Mouse (Mus musculus) ES-E14 (cell line): ENCODE data around the gene Ddx28. TPM values are rescaled to one million over a fixed set of nuclear protein-coding genes. Genes with fewer than 3 reads are reported as not detected.

Source experiments
- DNase-seq: peaks from one replicate; pipeline ENCODE4 v3.0.0-alpha.2; 2013; ENCODE audit warnings: low read depth, low spot score
- H3K27ac ChIP-seq: 2 replicates; pipeline ENCODE4 v1.5.1; 2012; ENCODE audit warnings: low read depth, mild to moderate bottlenecking, low read length, moderate library complexity, mixed read lengths; ENCODE audit not compliant: poor library complexity, insufficient read depth, severe bottlenecking
- H3K36me3 ChIP-seq: 2 replicates; pipeline ENCODE4 v1.6.1; 2012; ENCODE audit warnings: mild to moderate bottlenecking, low read length, moderate library complexity, mixed read lengths; ENCODE audit not compliant: control insufficient read depth, poor library complexity, insufficient read depth, severe bottlenecking
- H3K4me1 ChIP-seq, 2 experiments: fragments of 150-350 bp in 1 of 2; sonication (generic) in 1 of 2; 2 replicates each; pipeline ENCODE4 v1.6.1; 2012; ENCODE audit warnings: low read length in 2 of 2, mild to moderate bottlenecking in 1 of 2, mixed read lengths in 1 of 2; ENCODE audit not compliant: control insufficient read depth in 2 of 2, insufficient read depth in 2 of 2, poor library complexity in 1 of 2
- H3K4me3 ChIP-seq, 2 experiments: fragments of 150-350 bp in 1 of 2; sonication (generic) in 1 of 2; 2 replicates each; pipeline ENCODE4 v1.5.1; 2012; ENCODE audit warnings: low read length in 2 of 2, low read depth in 1 of 2, mild to moderate bottlenecking in 1 of 2, mixed read lengths in 1 of 2; ENCODE audit not compliant: insufficient read depth in 1 of 2, poor library complexity in 1 of 2, severe bottlenecking in 1 of 2
- H3K9ac ChIP-seq: 2 replicates; pipeline ENCODE4 v1.6.1; 2012; ENCODE audit warnings: low read depth, mild to moderate bottlenecking, low read length, mixed read lengths; ENCODE audit not compliant: poor library complexity, insufficient read depth, severe bottlenecking
- H3K9me3 ChIP-seq: fragments of 150-350 bp; sonication (generic); 2 replicates; pipeline ENCODE4 v1.6.1; 2012; ENCODE audit warnings: low read depth, mild to moderate bottlenecking, low read length; ENCODE audit not compliant: control insufficient read depth, insufficient read depth
- CHD2 ChIP-seq: IDR thresholded peaks from 2 replicates; pipeline ENCODE4 v1.6.1; 2014; ENCODE audit warnings: mild to moderate bottlenecking, low read depth, low read length, inconsistent platforms
- HCFC1 ChIP-seq: IDR thresholded peaks from 2 replicates; pipeline ENCODE4 v1.6.1; 2012; ENCODE audit warnings: low read length, inconsistent platforms, borderline replicate concordance; ENCODE audit not compliant: insufficient read depth
- MAFK ChIP-seq: IDR thresholded peaks from 2 replicates; pipeline ENCODE4 v1.6.1; 2014; ENCODE audit warnings: mild to moderate bottlenecking, low read depth, low read length, inconsistent platforms; ENCODE audit not compliant: insufficient read depth
- ZC3H11A ChIP-seq: IDR thresholded peaks from 2 replicates; pipeline ENCODE4 v1.6.1; 2012; ENCODE audit warnings: low read depth, mild to moderate bottlenecking, inconsistent platforms, low read length, borderline replicate concordance
- ZNF384 ChIP-seq: IDR thresholded peaks from 2 replicates; pipeline ENCODE4 v1.6.1; 2012; ENCODE audit warnings: low read depth, low read length, inconsistent platforms
- in situ Hi-C, 2 experiments: fragments of 600-800 bp; cut with MboI; formaldehyde crosslinking; loops; one replicate each; pipeline ENCODE4 v1.15.1; 2025; ENCODE audit warnings: low sequenced_read_pairs in 2 of 2, inconsistent platforms in 1 of 2; ENCODE audit not compliant: unreplicated experiment in 2 of 2
- total RNA-seq: library from RNA; depleted of rRNA; stranded (reverse); fragments of 300-350 nt; gene quantifications from 2 replicates; pipeline ENCODE4 v1.2.3, GENCODE M21; 2012

Gene Ddx28
- total RNA-seq, 1 experiment = 31.5 TPM

DNA sequence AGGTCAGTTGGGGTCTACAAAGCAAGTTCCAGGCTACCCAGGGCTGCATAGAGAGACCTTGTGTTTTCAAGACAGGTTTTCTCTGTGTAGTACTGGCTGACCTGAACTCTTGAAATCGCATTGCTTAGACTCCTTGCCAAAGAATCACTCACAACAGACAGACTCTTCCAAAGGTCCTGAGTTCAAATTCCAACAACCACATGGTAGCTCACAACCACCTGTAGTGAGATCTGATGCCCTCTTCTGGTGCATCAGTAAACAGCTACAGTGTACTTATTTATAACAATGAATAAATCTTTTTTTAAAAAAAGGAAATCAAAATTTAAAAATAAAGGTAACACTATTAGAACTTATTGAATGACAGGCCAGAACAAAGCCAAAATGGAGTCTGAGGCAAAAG, 30.5 kb downstream of the Ddx28 start:
- in situ Hi-C loops = no loop called here
- H3K9me3 ChIP-seq = no peaks in the 10 kb centered on the region
- H3K4me1 ChIP-seq = no peaks in the 10 kb centered on the region; a peak in 1 of 4 replicates
- H3K4me3 ChIP-seq = no peak overlapping the region
- no peak for TF ChIP-seq HCFC1
- no peak for TF ChIP-seq MAFK
- no peak for TF ChIP-seq ZC3H11A
- no peak for TF ChIP-seq ZNF384
- TF ChIP-seq CHD2 = no peak
- H3K9ac ChIP-seq = no peak overlapping the region
- H3K36me3 ChIP-seq = no peaks in the 10 kb centered on the region
- H3K27ac ChIP-seq = no peak overlapping the region
- DNase-seq = no peak

DNA sequence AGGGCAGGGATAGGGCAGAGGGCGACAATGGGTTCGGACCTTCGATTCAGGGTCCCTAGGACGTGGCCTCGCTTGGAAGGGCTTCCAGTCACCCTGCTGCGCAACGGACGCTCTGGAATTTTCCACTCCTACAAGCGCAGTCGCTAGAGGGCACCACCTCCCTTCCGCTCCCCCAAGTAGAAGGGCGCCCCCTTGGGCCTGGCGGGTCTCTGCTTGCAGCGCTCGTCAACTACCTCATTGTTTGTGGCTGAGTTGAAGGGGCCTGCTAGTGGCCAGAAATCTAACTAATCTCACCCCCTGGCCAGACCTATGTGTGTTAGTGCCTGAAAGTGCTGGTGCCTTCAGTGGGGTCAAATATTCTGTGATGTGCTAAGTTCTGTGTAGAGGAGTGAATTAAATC, 32.4 kb downstream of the Ddx28 start, which contains the start of gene Dpep3:
Dpep3 (minus strand) TSS at position 105 of the 400 bp plus-strand sequence.
- in situ Hi-C loops = no loop called here

DNA sequence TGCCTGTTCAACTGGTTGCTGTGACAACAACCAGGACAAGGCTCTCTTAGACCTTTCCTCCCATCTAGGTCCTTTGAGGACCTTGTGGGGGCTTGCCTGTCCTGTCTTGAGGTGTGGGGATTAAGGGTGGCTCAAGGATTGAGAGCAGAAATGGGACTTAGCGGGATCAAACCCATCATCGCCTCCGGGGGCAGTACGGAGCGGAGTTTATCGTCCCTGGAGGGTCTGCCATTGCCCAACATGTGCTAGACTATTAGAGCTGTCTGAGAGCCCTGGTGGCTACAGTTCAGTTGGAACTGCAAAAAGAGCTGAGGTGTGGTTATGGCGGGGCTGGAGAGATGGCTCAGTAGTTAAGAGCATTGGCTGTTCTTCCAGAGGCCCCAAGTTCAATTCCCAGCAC, 36.3 kb downstream of the Ddx28 start:
- in situ Hi-C loops = no loop called here
- H3K27ac ChIP-seq = no peak overlapping the region
- H3K36me3 ChIP-seq = no peaks in the 10 kb centered on the region
- TF ChIP-seq HCFC1 (no peak), ZNF384 (no peak), CHD2 (no peak), MAFK (no peak), ZC3H11A (no peak)
- H3K9ac ChIP-seq = no peak overlapping the region
- peak; percentile 54 for DNase-seq
- H3K4me3 ChIP-seq = no peak overlapping the region
- H3K9me3 ChIP-seq = no peaks in the 10 kb centered on the region
- H3K4me1 ChIP-seq = peaks cover 4 to 8% of the 10 kb centered on the region in 2 experiments; a peak in 2 of 4 replicates

More for the DNA sequence above, 32.4 kb downstream of the Ddx28 start, which contains the start of gene Dpep3:
- DNase-seq = no peak
- H3K27ac ChIP-seq = no peak within 1 kb of the TSS
- H3K4me3 ChIP-seq = peak within 1 kb of the TSS in 1 of 2 experiments; percentile 32; a peak in 1 of 4 replicates
- no peaks in the 10 kb centered on the region for H3K36me3 ChIP-seq
- H3K9me3 ChIP-seq = no peaks in the 10 kb centered on the region
- TF ChIP-seq ZNF384 (peak; percentile 61), ZC3H11A (0 out of 2 replicates have a peak, but pooled peaks have one; percentile 29), CHD2 (no peak), HCFC1 (peak; percentile 65; the same call in 1 of the 2 replicates), MAFK (no peak)
- peaks cover 2 to 3% of the 10 kb centered on the region in 2 experiments; a peak in 2 of 4 replicates for H3K4me1 ChIP-seq
- no peak within 1 kb of the TSS for H3K9ac ChIP-seq

DNA sequence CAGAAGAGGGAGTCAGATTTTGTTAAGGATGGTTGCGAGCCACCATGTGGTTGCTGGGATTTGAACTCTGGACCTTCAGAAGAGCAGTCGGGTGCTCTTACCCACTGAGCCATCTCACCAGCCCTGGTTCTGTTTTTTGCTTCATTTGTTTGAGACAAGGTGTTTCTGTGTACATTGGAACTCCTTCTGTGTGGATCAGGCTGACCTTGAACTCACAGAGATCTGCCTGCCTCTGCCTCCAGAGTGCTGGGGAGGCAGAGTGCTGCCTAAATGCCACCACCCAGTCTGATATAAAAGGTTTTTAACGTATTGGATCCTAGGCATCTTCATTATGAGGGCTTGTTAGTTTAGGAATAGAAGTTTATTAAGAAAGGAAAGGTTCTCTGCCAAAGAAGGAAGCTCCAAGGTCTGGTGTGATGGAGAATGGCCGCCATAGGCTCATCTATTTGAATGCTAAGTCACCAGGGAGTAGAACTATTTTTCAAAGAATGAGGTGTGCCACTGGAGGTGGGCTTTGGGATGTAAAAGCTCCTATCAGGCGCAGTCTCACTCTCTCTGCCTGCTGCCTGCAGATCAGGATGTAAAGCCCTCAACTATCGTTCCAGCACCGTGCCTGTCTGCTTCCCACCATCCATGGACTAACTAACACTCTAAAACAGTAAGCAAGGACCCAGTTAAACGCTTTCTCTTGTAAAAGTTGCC, 40.5 kb downstream of the Ddx28 start:
- H3K9ac ChIP-seq = no peak overlapping the region

DNA sequence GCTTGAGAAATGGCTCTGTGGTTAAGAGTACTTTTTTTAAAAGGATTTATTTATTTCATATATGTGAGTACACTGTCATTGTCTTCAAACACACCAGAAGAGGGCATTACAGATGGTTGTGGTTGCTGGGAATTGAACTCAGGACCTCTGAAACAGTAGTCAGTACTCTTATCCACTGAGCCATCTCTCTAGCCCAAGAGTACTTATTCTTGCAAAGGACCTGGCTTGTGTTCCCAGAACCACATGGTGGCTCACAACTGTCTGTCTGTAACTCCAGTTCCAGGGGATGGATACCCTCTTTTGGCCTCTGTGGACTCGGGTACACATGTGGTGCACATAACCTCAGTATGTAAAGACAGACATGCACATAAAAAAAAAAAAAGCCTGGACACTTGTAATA, 42.3 kb downstream of the Ddx28 start:
- no peaks in the 10 kb centered on the region for H3K9me3 ChIP-seq
- H3K36me3 ChIP-seq = no peaks in the 10 kb centered on the region
- peaks cover 5 to 10% of the 10 kb centered on the region in 2 experiments; a peak in 3 of 4 replicates for H3K4me1 ChIP-seq
- no peak for DNase-seq
- TF ChIP-seq HCFC1 (no peak), MAFK (no peak), ZNF384 (no peak), ZC3H11A (no peak)
- H3K9ac ChIP-seq = no peak overlapping the region
- in situ Hi-C loops = no loop called here
- H3K4me3 ChIP-seq = no peak overlapping the region
- no peak overlapping the region for H3K27ac ChIP-seq

More for the DNA sequence above, 40.5 kb downstream of the Ddx28 start:
- no peaks in the 10 kb centered on the region for H3K9me3 ChIP-seq
- DNase-seq = peak; percentile 31
- in situ Hi-C loops = no loop called here
- H3K4me1 ChIP-seq = peaks cover 4 to 8% of the 10 kb centered on the region in 2 experiments; a peak in 2 of 4 replicates
- no peaks in the 10 kb centered on the region for H3K36me3 ChIP-seq
- no peak overlapping the region for H3K4me3 ChIP-seq
- TF ChIP-seq CHD2 (no peak), ZC3H11A (no peak)
- no peak overlapping the region for H3K27ac ChIP-seq
